Mouse (Mus musculus): ENCODE results near the gene Cachd1.
A peak's percentile ranks its signal among the peaks of the same experiment; 100 is the strongest.

Cachd1 gene

DNA sequence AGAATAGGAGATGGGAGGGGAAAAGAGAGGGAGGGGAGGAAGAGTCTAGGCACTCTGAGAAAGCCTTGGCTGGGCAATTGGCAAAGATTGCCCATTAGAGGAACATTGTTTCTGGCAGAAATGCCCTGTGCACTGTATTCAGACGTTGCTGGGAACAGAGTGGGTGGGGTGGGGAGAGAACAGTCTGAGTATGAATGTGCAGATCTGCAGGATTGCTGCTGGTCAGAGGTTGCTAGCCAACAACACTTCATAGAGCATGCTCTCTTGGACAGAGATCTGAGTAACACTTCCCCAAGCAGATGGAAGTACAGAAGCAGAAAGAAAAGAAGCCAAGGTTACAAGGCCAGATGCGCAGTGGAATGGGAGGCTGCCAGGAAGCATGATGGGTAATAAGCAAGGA, 285.7 kb downstream of the Cachd1 start:
- DNase-seq (ENCODE audit: low spot score in 2 of 2), result no peak

DNA sequence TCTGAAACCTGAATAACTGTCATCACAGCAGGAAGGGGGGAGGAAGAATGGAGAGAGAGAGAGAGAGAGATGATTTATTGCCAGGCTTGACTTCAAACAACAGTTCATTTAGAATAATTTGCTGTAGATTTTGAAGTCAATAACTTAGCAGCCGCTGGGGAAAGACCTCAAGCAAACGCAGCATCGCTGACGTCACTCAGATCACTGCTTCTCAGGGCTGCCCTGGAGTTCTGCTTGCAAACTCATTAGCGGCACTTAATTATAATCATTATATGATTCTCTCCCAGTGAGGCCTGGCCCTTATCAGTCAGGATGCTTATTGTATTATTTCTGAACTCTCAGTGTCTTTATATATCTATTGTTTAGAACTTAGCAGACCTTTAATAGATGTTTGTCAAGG, 289.9 kb downstream of the Cachd1 start:
- DNase-seq (ENCODE audit: low spot score in 2 of 2), result no peak

GRCm38 (mm10) chr4:101068786-101069153, 292.3 kb downstream of the Cachd1 start, which contains the start of gene Raver2:
Raver2 (plus strand) TSS chr4:101068983.
- peak in 1 of 2 experiments; percentile 7 for DNase-seq (ENCODE audit: low spot score in 2 of 2)

- DNase-seq (ENCODE audit: low spot score in 2 of 2), result no peak
Observed at GRCm38 (mm10) chr4:101069154-101069971, 292.9 kb downstream of the Cachd1 start.

DNA sequence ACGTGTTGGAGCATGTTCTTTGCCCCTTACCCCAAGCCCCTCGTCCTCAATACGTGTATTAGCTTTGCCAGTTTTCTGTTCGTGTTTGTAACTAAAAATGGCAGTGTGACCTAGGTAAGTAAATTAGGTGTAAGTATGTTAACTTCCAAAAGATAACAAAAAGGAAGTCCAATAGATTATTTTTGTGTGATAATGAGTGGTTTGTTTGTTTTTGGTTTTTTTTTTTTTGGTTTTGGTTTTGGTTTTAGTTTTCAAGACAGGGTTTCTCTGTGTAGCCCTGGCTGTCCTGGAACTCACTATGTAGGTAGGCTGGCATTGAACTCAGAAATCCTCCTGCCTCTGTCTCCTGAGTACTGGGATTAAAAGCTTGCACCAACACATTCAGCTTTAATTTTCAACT, 295.1 kb downstream of the Cachd1 start:
- DNase-seq (ENCODE audit: low spot score in 2 of 2), result no peak

DNA sequence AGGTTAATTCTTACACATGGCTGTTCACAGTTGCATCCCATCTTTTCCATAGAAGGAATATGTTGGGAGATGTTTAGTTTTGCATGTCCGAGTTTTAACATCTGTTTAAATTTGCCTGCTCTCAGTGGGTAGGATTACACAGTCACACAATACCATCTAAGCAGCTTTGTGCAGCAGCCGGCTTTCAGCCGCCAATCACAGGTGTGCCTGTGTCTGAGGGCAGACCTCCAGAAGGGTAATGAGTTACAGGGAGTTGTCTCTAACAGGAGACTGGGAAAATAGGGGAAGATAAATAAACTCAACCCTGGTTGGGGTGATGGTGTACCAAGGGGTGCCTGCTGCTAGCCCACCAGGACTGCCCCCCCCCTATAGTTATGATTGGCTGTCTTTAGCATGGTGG, 299.9 kb downstream of the Cachd1 start:
- DNase-seq (ENCODE audit: low spot score in 2 of 2), result no peak
